Mouse (Mus musculus): ENCODE measurements around the gene Sec14l1. TPM values are rescaled to one million over a fixed set of nuclear protein-coding genes. Genes with fewer than 3 reads are reported as not detected.

Sec14l1 gene
- polyA plus RNA-seq, 1 experiment from 2014 or later = 25.4 TPM

Small RNA genes within 50 kb of the gene (microRNA-seq; reads per million reads assigned to microRNA genes)
- gene Gm24323 (ENCODE audit: borderline number of aligned reads) = not detected
- not detected for gene Mir6516 (ENCODE audit: borderline number of aligned reads)

Other genes starting within 250 kb of the Sec14l1 start
- 1.5 and 2.0 TPM in 2 replicates for gene Mgat5b, start 196.3 kb upstream of the Sec14l1 start, polyA plus RNA-seq (2014; fragmentation: Nextera tagmentation; extraction: Ambion mirVana)
- 182 TPM in 2 replicates for gene Sept9, start 84.5 kb downstream of the Sec14l1 start, polyA plus RNA-seq (2014; fragmentation: Nextera tagmentation; extraction: Ambion mirVana)

Measured in embryonic facial prominence, embryonic 11.5 days (tissue).